Mouse (Mus musculus) hindbrain, embryonic 12.5 days (tissue): Measurements from ENCODE around the gene Cd83. TPM values are rescaled to one million over a fixed set of nuclear protein-coding genes. Genes with fewer than 3 reads are reported as not detected.

Experiments
- ATAC-seq: fragments of 200-750 bp; cut with Nextera tagmentation; 2 replicates; pipeline ENCODE4 v1.8.0; 2017; ENCODE audit warnings: moderate TSS enrichment; ENCODE audit not compliant: low FRiP score
- H3K27ac ChIP-seq: fragments of 300-500 bp; sonication (generic); 2 replicates; pipeline ENCODE4 v1.5.1; 2016; ENCODE audit warnings: mild to moderate bottlenecking
- H3K27me3 ChIP-seq: fragments of 300-500 bp; sonication (generic); 2 replicates; pipeline ENCODE4 v1.6.1; 2016; ENCODE audit warnings: mild to moderate bottlenecking
- H3K36me3 ChIP-seq: fragments of 300-500 bp; sonication (generic); 2 replicates; pipeline ENCODE4 v1.6.1; 2016; ENCODE audit warnings: mild to moderate bottlenecking
- H3K4me1 ChIP-seq: fragments of 300-500 bp; sonication (generic); 2 replicates; pipeline ENCODE4 v1.6.1; 2016
- H3K4me2 ChIP-seq: fragments of 300-500 bp; sonication (generic); replicated peaks from 2 replicates; pipeline ENCODE4 v1.6.1; 2016; ENCODE audit warnings: mild to moderate bottlenecking
- H3K4me3 ChIP-seq: fragments of 300-500 bp; sonication (generic); 2 replicates; pipeline ENCODE4 v1.5.1; 2016; ENCODE audit warnings: mild to moderate bottlenecking
- H3K9ac ChIP-seq: fragments of 300-500 bp; sonication (generic); 2 replicates; pipeline ENCODE4 v1.6.1; 2016; ENCODE audit warnings: mild to moderate bottlenecking, moderate library complexity
- H3K9me3 ChIP-seq: fragments of 300-500 bp; sonication (generic); replicated peaks from 2 replicates; pipeline ENCODE4 v1.6.1; 2016; ENCODE audit warnings: mild to moderate bottlenecking
- WGBS: fragments of 180-500 bp; shearing (Covaris S2); methylation state at CpG from one replicate; pipeline ENCODE4 v1.1.7; 2016; 5-methylcytosine and 5-hydroxymethylcytosine counted together
- polyA plus RNA-seq: library from polyadenylated mRNA; unstranded; fragments of >200 nt; fragmentation: Nextera tagmentation; extraction: Ambion mirVana; gene quantifications from 2 replicates; pipeline ENCODE4 v1.2.1, GENCODE M21; 2016

The Cd83 gene
- polyA plus RNA-seq, 1 experiment from 2014 or later: 10.0 TPM

GRCm38 (mm10) chr13:43761156-43761855 lies 23.3 kb upstream of the Cd83 start:
- H3K27ac ChIP-seq: no peak overlapping the region
- no peak for ATAC-seq
- WGBS: 86% methylated on average over 12 of the region's 12 CpGs
- H3K9me3 ChIP-seq: no peaks in the 10 kb centered on the region
- H3K27me3 ChIP-seq: no peaks in the 10 kb centered on the region
- H3K4me2 ChIP-seq: no peak overlapping the region
- H3K9ac ChIP-seq: no peak overlapping the region
- no peaks in the 10 kb centered on the region for H3K36me3 ChIP-seq
- H3K4me3 ChIP-seq: no peak overlapping the region
- H3K4me1 ChIP-seq: no peaks in the 10 kb centered on the region

- ATAC-seq: no peak
- H3K4me3 ChIP-seq: no peak overlapping the region
Observed at GRCm38 (mm10) chr13:43762901-43763300, 21.7 kb upstream of the Cd83 start.

GRCm38 (mm10) chr13:43763301-43763994 lies 21.1 kb upstream of the Cd83 start:
- no peak for ATAC-seq
- H3K4me1 ChIP-seq: peaks cover 15% of the 10 kb centered on the region
- H3K4me2 ChIP-seq: no peak overlapping the region
- 86% methylated on average over 12 of the region's 12 CpGs for WGBS
- H3K9ac ChIP-seq: no peak overlapping the region
- H3K4me3 ChIP-seq: no peak overlapping the region
- H3K9me3 ChIP-seq: no peaks in the 10 kb centered on the region
- H3K27ac ChIP-seq: no peak overlapping the region
- no peaks in the 10 kb centered on the region for H3K27me3 ChIP-seq
- no peaks in the 10 kb centered on the region for H3K36me3 ChIP-seq

More at GRCm38 (mm10) chr13:43762901-43763300, 21.7 kb upstream of the Cd83 start:
- Histone ChIP-seq H3K36me3 (no peaks in the 10 kb centered on the region), H3K4me1 (peaks cover 13% of the 10 kb centered on the region), H3K27me3 (no peaks in the 10 kb centered on the region), H3K4me2 (no peak overlapping the region), H3K27ac (no peak overlapping the region), H3K9ac (no peak overlapping the region), H3K9me3 (no peaks in the 10 kb centered on the region)
- WGBS: 93% methylated on average over 9 of the region's 9 CpGs

- Histone ChIP-seq H3K36me3 (no peaks in the 10 kb centered on the region), H3K4me2 (no peak overlapping the region), H3K4me1 (peaks cover 15% of the 10 kb centered on the region), H3K9me3 (no peaks in the 10 kb centered on the region), H3K27ac (no peak overlapping the region), H3K27me3 (no peaks in the 10 kb centered on the region), H3K9ac (no peak overlapping the region), H3K4me3 (no peak overlapping the region)
- 82% methylated on average over 8 of the region's 8 CpGs for WGBS
- no peak for ATAC-seq
Observed at GRCm38 (mm10) chr13:43763995-43764579, 20.5 kb upstream of the Cd83 start.

GRCm38 (mm10) chr13:43765293-43765814 lies 19.2 kb upstream of the Cd83 start:
- no peak overlapping the region for H3K27ac ChIP-seq
- no peak overlapping the region for H3K9ac ChIP-seq
- H3K4me2 ChIP-seq: no peak overlapping the region
- H3K4me1 ChIP-seq: peaks cover 15% of the 10 kb centered on the region
- H3K4me3 ChIP-seq: no peak overlapping the region
- no peaks in the 10 kb centered on the region for H3K27me3 ChIP-seq
- no peaks in the 10 kb centered on the region for H3K36me3 ChIP-seq
- 80% methylated on average over 11 of the region's 11 CpGs for WGBS
- ATAC-seq: no peak
- H3K9me3 ChIP-seq: no peaks in the 10 kb centered on the region

GRCm38 (mm10) chr13:43766786-43767680 lies 17.5 kb upstream of the Cd83 start:
- Histone ChIP-seq H3K9ac (no peak overlapping the region), H3K9me3 (no peaks in the 10 kb centered on the region), H3K4me2 (no peak overlapping the region), H3K36me3 (no peaks in the 10 kb centered on the region), H3K27ac (peak overlapping the region; percentile 57), H3K27me3 (no peaks in the 10 kb centered on the region), H3K4me3 (no peak overlapping the region), H3K4me1 (peaks cover 15% of the 10 kb centered on the region)
- 51% methylated on average over 7 of the region's 7 CpGs for WGBS
- ATAC-seq: peak; percentile 81

- H3K27ac ChIP-seq: no peak overlapping the region
- H3K9me3 ChIP-seq: no peaks in the 10 kb centered on the region
- no peak overlapping the region for H3K9ac ChIP-seq
- no peak overlapping the region for H3K4me3 ChIP-seq
- 86% methylated on average over 6 of the region's 6 CpGs for WGBS
- no peaks in the 10 kb centered on the region for H3K36me3 ChIP-seq
- ATAC-seq: no peak
- H3K27me3 ChIP-seq: no peaks in the 10 kb centered on the region; the same call in 1 of the 2 replicates
- H3K4me2 ChIP-seq: no peak overlapping the region
- H3K4me1 ChIP-seq: peaks cover 7% of the 10 kb centered on the region
Observed at GRCm38 (mm10) chr13:43773020-43773419, 11.6 kb upstream of the Cd83 start.

- ATAC-seq: no peak
- H3K4me3 ChIP-seq: no peak overlapping the region
- H3K4me2 ChIP-seq: no peak overlapping the region
- H3K27ac ChIP-seq: no peak overlapping the region
- H3K9ac ChIP-seq: no peak overlapping the region
- WGBS: 60% methylated on average over 15 of the region's 15 CpGs
- no peaks in the 10 kb centered on the region for H3K9me3 ChIP-seq
- H3K4me1 ChIP-seq: peaks cover 6% of the 10 kb centered on the region; the same call in 1 of the 2 replicates
- H3K36me3 ChIP-seq: no peaks in the 10 kb centered on the region
- H3K27me3 ChIP-seq: no peaks in the 10 kb centered on the region; the same call in 1 of the 2 replicates
Observed at GRCm38 (mm10) chr13:43773965-43774566, 10.5 kb upstream of the Cd83 start.

GRCm38 (mm10) chr13:43774605-43775426 lies 9.8 kb upstream of the Cd83 start:
- Histone ChIP-seq H3K36me3 (no peaks in the 10 kb centered on the region), H3K4me1 (peaks cover 6% of the 10 kb centered on the region; the same call in 1 of the 2 replicates), H3K9me3 (no peaks in the 10 kb centered on the region), H3K9ac (no peak overlapping the region), H3K4me3 (no peak overlapping the region), H3K4me2 (no peak overlapping the region), H3K27ac (no peak overlapping the region), H3K27me3 (no peaks in the 10 kb centered on the region; the same call in 1 of the 2 replicates)
- no peak for ATAC-seq
- 85% methylated on average over 13 of the region's 13 CpGs for WGBS

- 80% methylated on average over 2 of the region's 2 CpGs for WGBS
- H3K4me3 ChIP-seq: no peak overlapping the region
- ATAC-seq: no peak
Observed at GRCm38 (mm10) chr13:43775427-43775733, 9.2 kb upstream of the Cd83 start.

More at GRCm38 (mm10) chr13:43775427-43775733, 9.2 kb upstream of the Cd83 start:
- Histone ChIP-seq H3K9ac (no peak overlapping the region), H3K4me2 (no peak overlapping the region), H3K27ac (no peak overlapping the region), H3K9me3 (no peaks in the 10 kb centered on the region), H3K36me3 (no peaks in the 10 kb centered on the region), H3K27me3 (no peaks in the 10 kb centered on the region; the same call in 1 of the 2 replicates), H3K4me1 (peaks cover 6% of the 10 kb centered on the region; the same call in 1 of the 2 replicates)
